Mouse (Mus musculus): Measurements from ENCODE around the gene Slc35f6. TPM values are rescaled to one million over a fixed set of nuclear protein-coding genes. Genes with fewer than 3 reads are reported as not detected.

The Slc35f6 gene
- polyA plus RNA-seq, 1 experiment from 2014 or later = 26.2 TPM

- H3K4me2 ChIP-seq = peak overlapping the region; percentile 86
- 2% methylated on average over 69 of the region's 69 CpGs for WGBS
- no peaks in the 10 kb centered on the region for H3K9me3 ChIP-seq (replicated peaks)
- H3K36me3 ChIP-seq (ENCODE audit: poor library complexity, severe bottlenecking) = no peaks in the 10 kb centered on the region
- no peak overlapping the region for H3K27ac ChIP-seq
- H3K4me1 ChIP-seq = peaks cover 14% of the 10 kb centered on the region
- H3K9ac ChIP-seq = peak overlapping the region; percentile 62
- peaks cover 59% of the 10 kb centered on the region for H3K27me3 ChIP-seq
- peak; percentile 61 for ATAC-seq
- peak overlapping the region; percentile 43 for H3K4me3 ChIP-seq
These were observed 25.4 kb upstream of the Slc35f6 start for GRCm38 (mm10) chr5:30622177-30622840.

- H3K9ac ChIP-seq = peak overlapping the region; percentile 62
- WGBS = under 1% methylated on average over 10 of the region's 10 CpGs
- H3K27me3 ChIP-seq = peaks cover 57% of the 10 kb centered on the region
- no peaks in the 10 kb centered on the region for H3K9me3 ChIP-seq (replicated peaks)
- H3K4me3 ChIP-seq = peak overlapping the region; percentile 43
- peak overlapping the region; percentile 86 for H3K4me2 ChIP-seq
- H3K4me1 ChIP-seq = peaks cover 14% of the 10 kb centered on the region
- no peaks in the 10 kb centered on the region for H3K36me3 ChIP-seq (ENCODE audit: poor library complexity, severe bottlenecking)
- ATAC-seq = peak; percentile 55; the same call in 1 of the 2 replicates
- H3K27ac ChIP-seq = no peak overlapping the region
These were observed 24.9 kb upstream of the Slc35f6 start for GRCm38 (mm10) chr5:30622841-30623185.

GRCm38 (mm10) chr5:30623380-30623779 is 24.4 kb upstream of the Slc35f6 start:
- WGBS = 63% methylated on average over 2 of the region's 2 CpGs
- Histone ChIP-seq H3K9ac (no peak overlapping the region), H3K27me3 (peaks cover 52% of the 10 kb centered on the region), H3K27ac (no peak overlapping the region), H3K4me1 (peaks cover 14% of the 10 kb centered on the region), H3K36me3 (ENCODE audit: poor library complexity, severe bottlenecking) (no peaks in the 10 kb centered on the region), H3K4me2 (peak overlapping the region; percentile 86; the same call in 1 of the 2 replicates), H3K9me3 (replicated peaks) (no peaks in the 10 kb centered on the region), H3K4me3 (no peak overlapping the region)
- no peak for ATAC-seq

GRCm38 (mm10) chr5:30624311-30624710 is 23.4 kb upstream of the Slc35f6 start:
- no peak for ATAC-seq
- Histone ChIP-seq H3K36me3 (ENCODE audit: poor library complexity, severe bottlenecking) (no peaks in the 10 kb centered on the region), H3K27me3 (peaks cover 48% of the 10 kb centered on the region), H3K9me3 (replicated peaks) (no peaks in the 10 kb centered on the region), H3K4me2 (no peak overlapping the region), H3K4me3 (no peak overlapping the region), H3K4me1 (peaks cover 14% of the 10 kb centered on the region), H3K9ac (no peak overlapping the region), H3K27ac (no peak overlapping the region)
- 13% methylated on average over 1 of the region's 1 CpGs for WGBS

GRCm38 (mm10) chr5:30624908-30625307 is 22.8 kb upstream of the Slc35f6 start:
- no peaks in the 10 kb centered on the region for H3K36me3 ChIP-seq (ENCODE audit: poor library complexity, severe bottlenecking)
- H3K4me3 ChIP-seq = no peak overlapping the region
- 62% methylated on average over 4 of the region's 4 CpGs for WGBS
- peaks cover 48% of the 10 kb centered on the region for H3K27me3 ChIP-seq
- no peak overlapping the region for H3K4me2 ChIP-seq
- H3K9ac ChIP-seq = no peak overlapping the region
- no peaks in the 10 kb centered on the region for H3K9me3 ChIP-seq (replicated peaks)
- no peak overlapping the region for H3K27ac ChIP-seq
- H3K4me1 ChIP-seq = peaks cover 14% of the 10 kb centered on the region
- no peak for ATAC-seq

GRCm38 (mm10) chr5:30625379-30625778 is 22.4 kb upstream of the Slc35f6 start:
- Histone ChIP-seq H3K36me3 (ENCODE audit: poor library complexity, severe bottlenecking) (no peaks in the 10 kb centered on the region), H3K4me1 (peaks cover 14% of the 10 kb centered on the region), H3K9ac (no peak overlapping the region), H3K9me3 (replicated peaks) (no peaks in the 10 kb centered on the region), H3K27me3 (peaks cover 48% of the 10 kb centered on the region), H3K27ac (no peak overlapping the region), H3K4me2 (no peak overlapping the region), H3K4me3 (no peak overlapping the region)
- ATAC-seq = no peak
- WGBS = 62% methylated on average over 3 of the region's 3 CpGs

- Histone ChIP-seq H3K4me2 (no peak overlapping the region), H3K27ac (no peak overlapping the region), H3K36me3 (ENCODE audit: poor library complexity, severe bottlenecking) (no peaks in the 10 kb centered on the region), H3K9me3 (replicated peaks) (no peaks in the 10 kb centered on the region), H3K27me3 (peaks cover 38% of the 10 kb centered on the region), H3K9ac (no peak overlapping the region), H3K4me1 (peaks cover 14% of the 10 kb centered on the region), H3K4me3 (no peak overlapping the region)
- 78% methylated on average over 8 of the region's 8 CpGs for WGBS
- no peak for ATAC-seq
These were observed 21.2 kb upstream of the Slc35f6 start for GRCm38 (mm10) chr5:30626331-30627105.

GRCm38 (mm10) chr5:30628511-30628910 is 19.2 kb upstream of the Slc35f6 start:
- H3K9ac ChIP-seq = no peak overlapping the region
- no peaks in the 10 kb centered on the region for H3K4me1 ChIP-seq
- peaks cover 22% of the 10 kb centered on the region for H3K27me3 ChIP-seq
- ATAC-seq = no peak
- H3K9me3 ChIP-seq (replicated peaks) = no peaks in the 10 kb centered on the region
- no peak overlapping the region for H3K4me3 ChIP-seq
- H3K27ac ChIP-seq = no peak overlapping the region
- no peak overlapping the region for H3K4me2 ChIP-seq
- WGBS = 74% methylated on average over 3 of the region's 3 CpGs
- H3K36me3 ChIP-seq (ENCODE audit: poor library complexity, severe bottlenecking) = no peaks in the 10 kb centered on the region

- Histone ChIP-seq H3K4me2 (no peak overlapping the region), H3K4me3 (no peak overlapping the region), H3K9me3 (replicated peaks) (no peaks in the 10 kb centered on the region), H3K36me3 (ENCODE audit: poor library complexity, severe bottlenecking) (no peaks in the 10 kb centered on the region), H3K27ac (no peak overlapping the region), H3K27me3 (peaks cover 6% of the 10 kb centered on the region; the same call in 1 of the 2 replicates), H3K9ac (no peak overlapping the region), H3K4me1 (no peaks in the 10 kb centered on the region)
- 80% methylated on average over 6 of the region's 6 CpGs for WGBS
- no peak for ATAC-seq
These were observed 17.3 kb upstream of the Slc35f6 start for GRCm38 (mm10) chr5:30630401-30630800.

- Histone ChIP-seq H3K27me3 (peaks cover 11% of the 10 kb centered on the region), H3K36me3 (ENCODE audit: poor library complexity, severe bottlenecking) (no peaks in the 10 kb centered on the region), H3K9me3 (replicated peaks) (no peaks in the 10 kb centered on the region), H3K27ac (no peak overlapping the region), H3K4me3 (no peak overlapping the region), H3K4me1 (no peaks in the 10 kb centered on the region), H3K4me2 (no peak overlapping the region), H3K9ac (no peak overlapping the region)
- WGBS = 71% methylated on average over 1 of the region's 1 CpGs
- no peak for ATAC-seq
These were observed 15.6 kb upstream of the Slc35f6 start for GRCm38 (mm10) chr5:30632134-30632533.

- 39% methylated on average over 7 of the region's 7 CpGs for WGBS
These were observed 10.7 kb upstream of the Slc35f6 start for GRCm38 (mm10) chr5:30636994-30637393.

GRCm38 (mm10) chr5:30638041-30638440 is 9.7 kb upstream of the Slc35f6 start:
- 8% methylated on average over 6 of the region's 6 CpGs for WGBS
- ATAC-seq = no peak

More at GRCm38 (mm10) chr5:30636994-30637393, 10.7 kb upstream of the Slc35f6 start:
- Histone ChIP-seq H3K27ac (no peak overlapping the region), H3K4me2 (no peak overlapping the region), H3K4me1 (no peaks in the 10 kb centered on the region), H3K36me3 (ENCODE audit: poor library complexity, severe bottlenecking) (no peaks in the 10 kb centered on the region), H3K27me3 (peaks cover 10% of the 10 kb centered on the region), H3K9ac (no peak overlapping the region), H3K4me3 (no peak overlapping the region), H3K9me3 (replicated peaks) (no peaks in the 10 kb centered on the region)
- no peak for ATAC-seq

More at GRCm38 (mm10) chr5:30638041-30638440, 9.7 kb upstream of the Slc35f6 start:
- Histone ChIP-seq H3K4me3 (no peak overlapping the region), H3K27me3 (peaks cover 7% of the 10 kb centered on the region), H3K36me3 (ENCODE audit: poor library complexity, severe bottlenecking) (no peaks in the 10 kb centered on the region), H3K4me1 (no peaks in the 10 kb centered on the region), H3K4me2 (no peak overlapping the region), H3K9me3 (replicated peaks) (no peaks in the 10 kb centered on the region), H3K27ac (no peak overlapping the region), H3K9ac (no peak overlapping the region)
